Mouse (Mus musculus) heart, adult 2 months (tissue): ENCODE data around the gene Thbs2.

ENCODE experiments used
- CTCF ChIP-seq: fragments of 200-600 bp; IDR thresholded peaks from 2 replicates; pipeline ENCODE4 v1.8.1; 2022; ENCODE audit warnings: antibody characterized with exemption, mild to moderate bottlenecking, moderate library complexity
- EP300 ChIP-seq: fragments of 200-500 bp; IDR thresholded peaks from 2 replicates; pipeline ENCODE4 v1.6.1; 2011; ENCODE audit warnings: low read depth, low read length, control low read depth; ENCODE audit not compliant: insufficient read depth
- POLR2A ChIP-seq: fragments of 200-500 bp; IDR thresholded peaks from 2 replicates; pipeline ENCODE4 v1.6.1; 2011; ENCODE audit warnings: mild to moderate bottlenecking, low read depth, low read length, control low read depth; ENCODE audit not compliant: insufficient read depth

- TF ChIP-seq POLR2A (no peak), CTCF (no peak), EP300 (no peak)
Observed at GRCm38 (mm10) chr17:14721325-14721724, 27.3 kb upstream of the Thbs2 start.
